Mouse (Mus musculus) E14TG2a.4 (cell line): ENCODE results near the gene Auts2.

Experiments
- CTCF ChIP-seq: conservative IDR thresholded peaks from 2 replicates; pipeline ENCODE4 v1.5.1; 2014; ENCODE audit warnings: low read length
- POU5F1 ChIP-seq: IDR thresholded peaks from 2 replicates; pipeline ENCODE4 v1.6.1; 2014; ENCODE audit warnings: low read length, borderline replicate concordance

GRCm38 (mm10) chr5:132161338-132162205 is 381.6 kb downstream of the Auts2 start:
- TF ChIP-seq CTCF, result no peak
- TF ChIP-seq POU5F1, result no peak
